Mouse (Mus musculus) testis, adult 2 months (tissue): ENCODE measurements around the gene Ddx6. TPM values are rescaled to one million over a fixed set of nuclear protein-coding genes. Genes with fewer than 3 reads are reported as not detected.

ENCODE experiments used
- H3K27ac ChIP-seq: fragments of 200-500 bp; 2 replicates; pipeline ENCODE4 v1.5.1; 2012; ENCODE audit warnings: low read depth, low read length; ENCODE audit not compliant: control insufficient read depth, insufficient read depth
- H3K27me3 ChIP-seq: fragments of 200-500 bp; 2 replicates; pipeline ENCODE4 v1.6.1; 2012; ENCODE audit warnings: mild to moderate bottlenecking, low read length, moderate library complexity; ENCODE audit not compliant: control insufficient read depth, insufficient read depth
- H3K36me3 ChIP-seq: fragments of 200-500 bp; 2 replicates; pipeline ENCODE4 v1.6.1; 2012; ENCODE audit warnings: mild to moderate bottlenecking, low read length; ENCODE audit not compliant: control insufficient read depth, insufficient read depth
- H3K4me1 ChIP-seq: fragments of 200-500 bp; 2 replicates; pipeline ENCODE4 v1.6.1; 2012; ENCODE audit warnings: low read length; ENCODE audit not compliant: control insufficient read depth, insufficient read depth
- H3K4me3 ChIP-seq: fragments of 200-500 bp; 2 replicates; pipeline ENCODE4 v1.5.1; 2012; ENCODE audit warnings: low read depth, mild to moderate bottlenecking, low read length, moderate library complexity, mixed read lengths; ENCODE audit not compliant: control insufficient read depth
- CTCF ChIP-seq: fragments of 200-500 bp; IDR thresholded peaks from 2 replicates; pipeline ENCODE4 v1.5.1; 2012; ENCODE audit warnings: low read depth, mild to moderate bottlenecking, inconsistent platforms, low read length, moderate library complexity; ENCODE audit not compliant: control insufficient read depth, insufficient read depth, insufficient replicate concordance
- POLR2A ChIP-seq: fragments of 200-500 bp; IDR thresholded peaks from 2 replicates; pipeline ENCODE4 v1.6.1; 2012; ENCODE audit warnings: low read depth, mild to moderate bottlenecking, inconsistent platforms, low read length, moderate library complexity; ENCODE audit not compliant: control insufficient read depth
- polyA plus RNA-seq: library from polyadenylated mRNA; depleted of rRNA; stranded (reverse); fragments of >200 nt; gene quantifications from 2 replicates; pipeline ENCODE4 v1.2.3, GENCODE M21; 2012; rRNA removed

Ddx6 gene
- polyA plus RNA-seq, 1 experiment = 11.7 TPM

GRCm38 (mm10) chr9:44678288-44678871 is 73.7 kb downstream of the Ddx6 start:
- H3K4me1 ChIP-seq = no peaks in the 10 kb centered on the region
- no peak for TF ChIP-seq CTCF
- TF ChIP-seq POLR2A = no peak
- H3K4me3 ChIP-seq = no peak overlapping the region
- no peak overlapping the region for H3K27ac ChIP-seq
- no peaks in the 10 kb centered on the region for H3K27me3 ChIP-seq
- H3K36me3 ChIP-seq = no peaks in the 10 kb centered on the region

- TF ChIP-seq CTCF (no peak), POLR2A (no peak)
- no peak overlapping the region for H3K27ac ChIP-seq
Observed at GRCm38 (mm10) chr9:44679565-44679964, 74.9 kb downstream of the Ddx6 start.

GRCm38 (mm10) chr9:44683046-44683445 is 78.4 kb downstream of the Ddx6 start:
- TF ChIP-seq POLR2A = no peak
- TF ChIP-seq CTCF = no peak
- Histone ChIP-seq H3K4me1 (no peaks in the 10 kb centered on the region; the same call in 1 of the 2 replicates), H3K27me3 (no peaks in the 10 kb centered on the region), H3K4me3 (no peak overlapping the region), H3K36me3 (no peaks in the 10 kb centered on the region), H3K27ac (no peak overlapping the region)

More at GRCm38 (mm10) chr9:44679565-44679964, 74.9 kb downstream of the Ddx6 start:
- no peaks in the 10 kb centered on the region for H3K27me3 ChIP-seq
- no peak overlapping the region for H3K4me3 ChIP-seq
- H3K36me3 ChIP-seq = no peaks in the 10 kb centered on the region
- no peaks in the 10 kb centered on the region for H3K4me1 ChIP-seq

GRCm38 (mm10) chr9:44685346-44686330 is 80.9 kb downstream of the Ddx6 start:
- TF ChIP-seq CTCF (peak; percentile 100), POLR2A (no peak)
- Histone ChIP-seq H3K4me1 (no peaks in the 10 kb centered on the region; the same call in 1 of the 2 replicates), H3K36me3 (no peaks in the 10 kb centered on the region), H3K27ac (no peak overlapping the region), H3K27me3 (no peaks in the 10 kb centered on the region), H3K4me3 (no peak overlapping the region)

- Histone ChIP-seq H3K4me3 (no peak overlapping the region), H3K27me3 (no peaks in the 10 kb centered on the region), H3K4me1 (peaks cover 4% of the 10 kb centered on the region), H3K36me3 (no peaks in the 10 kb centered on the region), H3K27ac (no peak overlapping the region)
- TF ChIP-seq POLR2A (no peak), CTCF (no peak)
Observed at GRCm38 (mm10) chr9:44686638-44687037, 81.9 kb downstream of the Ddx6 start.

GRCm38 (mm10) chr9:44688013-44688412 is 83.3 kb downstream of the Ddx6 start:
- H3K27ac ChIP-seq = no peak overlapping the region
- H3K36me3 ChIP-seq = no peaks in the 10 kb centered on the region
- no peak for TF ChIP-seq POLR2A
- no peak for TF ChIP-seq CTCF

More at GRCm38 (mm10) chr9:44688013-44688412, 83.3 kb downstream of the Ddx6 start:
- H3K4me3 ChIP-seq = no peak overlapping the region
- H3K4me1 ChIP-seq = peaks cover 4% of the 10 kb centered on the region
- no peaks in the 10 kb centered on the region for H3K27me3 ChIP-seq

Other genes with a start within 250 kb of the Ddx6 start
- gene Vps11, start 243.2 kb upstream of the Ddx6 start, polyA plus RNA-seq = 19.2 and 19.4 TPM in 2 replicates
- gene Hyou1, start 225.4 kb upstream of the Ddx6 start, polyA plus RNA-seq = 82.1 and 99.9 TPM in 2 replicates
- 14.1 and 14.7 TPM in 2 replicates for gene Slc37a4, start 208.0 kb upstream of the Ddx6 start, polyA plus RNA-seq
- 194 and 199 TPM in 2 replicates for gene Rps25, start 197.8 kb upstream of the Ddx6 start, polyA plus RNA-seq
- 40.0 and 41.8 TPM in 2 replicates for gene Trappc4, start 197.3 kb upstream of the Ddx6 start, polyA plus RNA-seq
- 10.9 TPM in 2 replicates for gene Ccdc84, start 186.3 kb upstream of the Ddx6 start, polyA plus RNA-seq
- 1.5 and 2.0 TPM in 2 replicates for gene Foxr1, start 163.8 kb upstream of the Ddx6 start, polyA plus RNA-seq
- gene Upk2, start 149.9 kb upstream of the Ddx6 start, polyA plus RNA-seq = 2.2 and 4.3 TPM in 2 replicates
- 8.4 and 9.1 TPM in 2 replicates for gene Bcl9l, start 122.1 kb upstream of the Ddx6 start, polyA plus RNA-seq
- gene Cxcr5, start 43.0 kb upstream of the Ddx6 start, polyA plus RNA-seq = 8.6 and 11.2 TPM in 2 replicates
- 0.47 TPM in 1 of 2 replicates, not detected in the other for gene Treh, start 68.3 kb downstream of the Ddx6 start, polyA plus RNA-seq
- 3.8 and 4.8 TPM in 2 replicates for gene Phldb1, start 130.3 kb downstream of the Ddx6 start, polyA plus RNA-seq
- 22.0 and 28.5 TPM in 2 replicates for gene Arcn1, start 163.0 kb downstream of the Ddx6 start, polyA plus RNA-seq
- gene Ift46, start 163.0 kb downstream of the Ddx6 start, polyA plus RNA-seq = 199 and 203 TPM in 2 replicates
- 3.0 and 3.1 TPM in 2 replicates for gene Tmem25, start 194.4 kb downstream of the Ddx6 start, polyA plus RNA-seq
- 0.32 and 0.99 TPM in 2 replicates for gene Ttc36, start 198.2 kb downstream of the Ddx6 start, polyA plus RNA-seq